Mouse (Mus musculus) small intestine, adult 2 months (tissue): ENCODE measurements around the gene Eepd1.

Experiments used
- CTCF ChIP-seq: fragments of 200-500 bp; IDR thresholded peaks from 2 replicates; pipeline ENCODE4 v1.5.1; 2012; ENCODE audit warnings: low read depth, mild to moderate bottlenecking, control low read depth, inconsistent platforms, low read length, moderate library complexity, mixed read lengths; ENCODE audit not compliant: insufficient replicate concordance, insufficient read length; ENCODE audit errors: extremely low read depth
- POLR2A ChIP-seq: fragments of 200-500 bp; IDR thresholded peaks from 2 replicates; pipeline ENCODE4 v1.6.1; 2012; ENCODE audit warnings: low read depth, mild to moderate bottlenecking, control low read depth, inconsistent platforms, low read length, moderate library complexity

DNA sequence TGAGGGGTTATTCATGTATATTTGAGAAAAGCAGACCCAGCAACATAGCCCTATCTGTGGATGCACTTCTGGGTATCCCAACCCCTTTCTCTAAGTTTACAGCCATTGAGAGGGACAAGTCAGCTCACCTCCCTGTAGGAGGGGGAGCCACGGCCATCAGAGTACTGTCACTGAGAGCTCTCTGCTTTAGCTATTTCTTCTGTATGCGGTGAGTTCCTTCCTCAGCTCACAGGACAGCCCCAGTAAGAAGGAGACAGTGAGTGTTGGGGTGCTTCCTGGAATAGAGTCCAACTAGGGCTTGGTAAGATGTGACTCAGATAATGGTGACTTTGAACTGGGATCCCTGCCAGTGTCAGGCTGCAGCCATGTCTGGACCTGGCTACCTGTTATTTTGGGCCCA is 102.3 kb downstream of the Eepd1 start:
- TF ChIP-seq POLR2A (no peak), CTCF (no peak)
